Mouse (Mus musculus): Measurements from ENCODE around the gene Vps13d. TPM values are rescaled to one million over a fixed set of nuclear protein-coding genes. Genes with fewer than 3 reads are reported as not detected.

Vps13d gene
- total RNA-seq, 2 experiments from 2014 or later = 35.6 to 37.0 TPM

DNA sequence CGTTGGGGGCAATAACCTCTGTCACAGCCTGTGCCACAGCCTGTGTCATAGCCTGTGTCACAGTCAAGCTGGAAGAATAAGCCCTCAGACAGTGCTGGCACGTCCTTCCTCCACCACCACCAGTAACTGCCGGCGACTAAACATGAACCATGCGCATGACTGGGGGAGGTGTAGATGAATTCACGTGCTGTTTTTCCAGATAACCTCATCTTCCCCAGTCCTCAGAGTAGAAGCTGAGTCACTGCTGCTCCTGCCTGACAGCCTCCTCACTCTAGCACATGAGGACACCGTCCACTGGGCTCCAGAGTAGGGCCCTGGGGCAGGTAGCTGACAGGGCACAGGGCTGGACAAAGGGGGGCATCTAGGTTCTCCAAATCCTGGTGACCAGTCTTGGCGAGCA lies 27.3 kb upstream of the Vps13d start:
- DNase-seq = no peak
- intact Hi-C loops (cut with DNase I) = no loop called here
- TF ChIP-seq CTCF (IDR thresholded peaks at IDR 0.05) = no peak
- Histone ChIP-seq H3K27ac (peak overlapping the region; percentile 43), H3K4me3 (no peak overlapping the region)

DNA sequence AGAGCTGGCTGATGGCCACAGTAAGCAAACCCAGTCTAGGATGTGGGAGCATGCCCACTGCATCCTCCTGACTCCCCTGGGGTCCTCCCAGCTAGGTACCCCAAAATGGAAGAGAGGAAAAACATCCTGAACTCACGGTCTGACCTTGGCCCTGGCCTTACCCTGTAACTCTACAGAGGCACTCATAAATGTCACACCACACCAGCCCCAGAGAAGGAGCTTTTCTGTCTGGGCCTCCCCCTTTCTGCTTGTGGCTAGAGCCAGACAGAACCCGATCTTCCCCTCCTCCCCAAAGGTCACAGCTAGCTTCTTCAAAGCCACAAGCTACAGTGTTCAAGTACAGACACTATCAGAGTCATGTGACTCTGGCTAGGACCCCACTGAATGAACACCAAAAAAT lies 26.6 kb upstream of the Vps13d start:
- no peak for TF ChIP-seq CTCF (IDR thresholded peaks at IDR 0.05)
- Histone ChIP-seq H3K4me3 (no peak overlapping the region), H3K27ac (peak overlapping the region; percentile 43)
- no peak for DNase-seq
- intact Hi-C loops (cut with DNase I) = no loop called here

DNA sequence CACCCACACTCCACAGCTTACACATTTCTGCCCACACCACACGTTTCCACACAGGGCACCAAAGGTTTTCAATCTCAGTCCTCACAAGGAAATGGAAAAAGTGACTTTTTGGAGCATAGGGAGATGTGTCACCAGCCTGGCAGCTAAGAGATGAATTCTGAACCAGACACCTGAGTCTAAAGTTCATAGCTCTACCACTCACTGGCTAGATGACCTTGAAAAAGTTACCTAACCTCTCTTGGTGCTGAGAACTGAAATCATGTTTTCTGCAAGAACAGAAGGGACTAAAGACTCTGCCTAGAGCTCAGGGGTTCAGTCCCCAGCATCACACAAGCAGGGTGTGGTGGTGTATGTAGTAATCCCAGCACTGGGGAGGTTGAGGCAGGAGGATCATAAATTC lies 25.2 kb upstream of the Vps13d start:
- no peak for TF ChIP-seq CTCF (IDR thresholded peaks at IDR 0.05)
- H3K27ac ChIP-seq = peak overlapping the region; percentile 17; the same call in 1 of the 2 replicates
- no peak for DNase-seq
- intact Hi-C loops (cut with DNase I) = no loop called here
- H3K4me3 ChIP-seq = no peak overlapping the region

DNA sequence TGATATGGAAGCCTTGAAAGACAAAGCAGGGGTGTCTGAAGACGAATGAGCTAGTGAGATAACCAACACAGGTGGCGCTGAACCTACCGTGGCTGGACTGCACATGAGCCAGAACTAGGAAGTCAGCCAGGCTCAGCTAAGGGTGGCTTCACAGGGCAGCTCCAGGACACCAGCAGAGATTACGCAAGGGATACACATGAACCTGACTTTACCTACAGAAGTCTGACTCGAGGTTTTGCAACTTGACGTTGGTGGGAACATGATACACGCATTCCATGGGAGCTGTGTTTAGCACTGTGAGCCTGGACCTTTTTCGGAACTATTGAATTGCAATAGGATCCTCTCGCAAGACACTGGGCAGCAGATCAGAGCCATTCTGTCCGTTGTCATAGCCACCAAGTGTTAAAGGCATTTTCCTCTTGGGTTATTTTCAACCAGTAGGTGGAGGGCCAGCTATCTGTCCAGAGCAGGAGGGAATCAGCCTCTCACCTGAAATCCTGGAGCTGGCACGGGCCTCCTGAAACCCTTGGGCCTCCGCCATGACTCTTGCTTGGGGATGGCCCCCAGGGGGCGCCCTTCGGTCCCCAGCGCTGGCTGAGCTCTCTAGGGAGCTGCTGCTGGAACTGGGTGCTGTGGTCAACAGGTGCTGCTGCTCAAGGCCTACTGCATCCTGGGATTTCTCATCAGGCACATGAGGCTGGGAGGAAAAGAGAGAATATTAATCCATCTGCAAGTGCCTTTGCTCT lies 24.6 kb upstream of the Vps13d start:
- Histone ChIP-seq H3K4me3 (no peak overlapping the region), H3K27ac (peak overlapping the region; percentile 17; the same call in 1 of the 2 replicates)
- intact Hi-C loops (cut with DNase I) = loop anchor here (2.0 kb wide), 1 partner anchor 19 kb away; no protein-coding TSS in a partner anchor
- peak; percentile 79 for DNase-seq
- peak; percentile 75 for TF ChIP-seq CTCF (IDR thresholded peaks at IDR 0.05)

DNA sequence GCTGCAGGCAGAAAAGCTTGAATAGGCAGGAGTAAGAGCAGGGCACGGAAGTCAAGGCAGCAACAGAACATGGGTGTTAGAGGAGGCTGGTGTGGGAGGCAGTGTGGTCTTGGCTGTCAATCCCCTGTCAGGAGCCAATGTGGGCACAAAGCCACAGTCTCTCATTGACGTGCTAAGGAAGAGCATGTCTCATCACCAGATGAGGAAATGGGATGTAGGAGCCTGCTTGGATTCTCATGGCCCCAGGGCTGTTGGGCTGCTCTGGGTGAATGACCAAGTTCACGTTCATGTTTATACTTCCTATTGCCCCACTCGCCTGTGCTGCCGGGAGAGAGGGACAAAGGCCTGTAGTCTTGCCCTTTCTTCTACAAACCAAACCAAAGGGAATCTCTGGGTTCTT lies 23.0 kb upstream of the Vps13d start:
- intact Hi-C loops (cut with DNase I) = loop anchor here (2.0 kb wide), 1 partner anchor 21 kb away; no protein-coding TSS in a partner anchor
- Histone ChIP-seq H3K4me3 (no peak overlapping the region), H3K27ac (no peak overlapping the region)
- DNase-seq = peak; percentile 66
- no peak for TF ChIP-seq CTCF (IDR thresholded peaks at IDR 0.05)

DNA sequence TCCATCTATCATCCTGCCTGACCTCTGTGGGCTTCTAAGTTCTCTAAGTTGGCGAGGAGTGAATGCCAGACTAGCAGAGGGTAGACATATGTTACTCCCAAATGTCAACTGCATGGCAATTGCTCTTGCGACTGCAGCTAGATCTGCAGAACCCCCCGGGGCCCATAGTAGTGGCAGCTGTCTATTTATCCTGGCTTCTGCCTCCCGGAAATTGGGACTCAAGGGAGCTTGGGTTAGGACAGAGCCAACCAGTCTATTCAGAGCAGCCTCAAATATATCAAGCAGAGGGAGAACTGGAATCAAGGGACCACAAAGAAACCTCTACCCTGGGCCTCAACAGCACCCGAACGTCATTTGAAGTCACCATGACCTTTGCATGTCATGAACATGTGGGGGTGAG lies 22.2 kb upstream of the Vps13d start:
- H3K4me3 ChIP-seq = no peak overlapping the region
- intact Hi-C loops (cut with DNase I) = no loop called here
- no peak for TF ChIP-seq CTCF (IDR thresholded peaks at IDR 0.05)
- no peak overlapping the region for H3K27ac ChIP-seq
- DNase-seq = no peak

DNA sequence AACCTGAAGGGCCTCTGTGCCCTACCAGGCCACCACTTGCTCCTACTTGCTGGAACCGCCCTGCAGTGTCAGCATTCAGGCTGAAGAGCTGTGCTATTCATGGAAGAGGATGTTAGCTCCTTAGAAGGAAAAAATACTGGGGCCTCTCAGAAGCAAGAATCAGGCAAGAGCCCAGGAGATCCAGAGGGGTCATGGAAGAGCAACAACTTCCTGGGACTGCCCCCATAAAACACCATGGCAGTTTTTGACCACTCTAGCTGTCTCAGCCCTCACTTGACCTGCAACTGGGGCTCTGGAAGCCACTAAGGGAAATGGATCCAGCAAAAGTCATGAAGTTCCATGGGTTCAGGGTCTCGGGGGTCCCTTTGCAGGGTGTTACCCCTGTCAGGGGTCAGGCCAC lies 20.6 kb upstream of the Vps13d start:
- TF ChIP-seq CTCF (IDR thresholded peaks at IDR 0.05) = no peak
- Histone ChIP-seq H3K27ac (peak overlapping the region; percentile 12; the same call in 1 of the 2 replicates), H3K4me3 (no peak overlapping the region; the same call in 1 of the 2 replicates)
- intact Hi-C loops (cut with DNase I) = loop anchor here (2.0 kb wide), 1 partner anchor 59 kb away; no protein-coding TSS in a partner anchor
- no peak for DNase-seq

DNA sequence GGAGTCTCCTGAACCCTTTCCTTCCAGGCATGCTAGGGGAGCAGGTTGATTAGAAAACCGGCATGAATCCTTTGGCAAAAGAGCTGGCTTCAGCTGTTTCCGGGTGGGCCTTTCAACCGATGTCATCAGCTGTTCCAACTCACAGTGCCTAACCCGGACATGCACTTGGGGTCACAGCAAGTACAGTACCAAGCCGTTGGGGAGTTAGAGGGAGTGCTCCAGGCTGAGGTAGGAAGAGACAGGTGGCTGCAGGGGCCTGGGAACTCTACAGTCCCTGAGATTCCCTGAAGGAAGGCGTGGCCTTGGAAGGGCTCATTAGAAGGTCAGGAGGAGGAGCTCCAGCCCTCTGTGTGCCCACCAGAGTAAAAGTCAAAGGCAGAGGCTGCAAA lies 20.0 kb upstream of the Vps13d start:
- intact Hi-C loops (cut with DNase I) = loop anchor here (1.0 to 2.0 kb wide), 2 partner anchors 58 to 72 kb away; no protein-coding TSS in a partner anchor
- Histone ChIP-seq H3K27ac (peak overlapping the region; percentile 66), H3K4me3 (peak overlapping the region; percentile 7; the same call in 1 of the 2 replicates)
- TF ChIP-seq CTCF (IDR thresholded peaks at IDR 0.05) = no peak
- peak; percentile 47 for DNase-seq

DNA sequence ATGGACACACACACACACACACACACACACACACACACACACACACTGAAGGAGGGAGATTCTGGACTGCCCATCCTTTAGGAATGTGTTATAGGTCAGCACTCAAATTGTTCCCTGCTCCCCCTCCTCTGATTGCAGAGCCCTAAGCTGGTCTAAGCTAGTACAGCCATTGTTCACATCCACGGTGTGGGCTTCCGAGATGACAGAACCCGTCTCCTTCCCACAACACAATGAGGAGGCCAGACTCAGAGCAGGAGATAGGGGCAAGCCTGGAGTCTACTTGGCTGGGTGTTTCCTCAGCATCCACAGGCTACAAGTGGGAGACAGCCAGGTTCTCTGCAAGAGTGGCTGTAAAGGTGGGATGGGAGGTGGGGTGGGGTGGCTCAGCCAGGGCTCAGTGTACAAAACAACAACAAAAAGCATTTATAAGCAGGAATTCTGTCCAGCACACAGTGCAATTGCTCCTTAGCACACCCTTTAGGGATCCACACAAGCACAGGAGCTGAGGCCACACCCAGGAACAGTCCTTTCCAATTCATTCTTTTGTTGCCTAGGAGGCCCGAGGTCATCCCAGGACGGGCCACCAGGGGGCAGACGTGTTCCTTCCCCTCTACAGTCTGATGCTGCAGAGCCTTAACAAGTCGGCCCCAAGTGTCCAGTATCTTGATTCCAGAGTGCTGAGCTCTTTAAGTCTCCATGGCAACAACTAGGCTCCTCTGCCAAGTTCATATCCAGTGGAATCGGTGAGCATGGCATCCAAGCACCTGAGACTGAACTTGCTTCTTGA lies 19.4 kb upstream of the Vps13d start:
- intact Hi-C loops (cut with DNase I) = loop anchor here (1.0 to 2.0 kb wide), 2 partner anchors 57 to 72 kb away; no protein-coding TSS in a partner anchor
- Histone ChIP-seq H3K4me3 (no peak overlapping the region), H3K27ac (peak overlapping the region; percentile 66)
- peak; percentile 100; the same call in 1 of the 2 replicates for TF ChIP-seq CTCF (IDR thresholded peaks at IDR 0.05)
- peak; percentile 94 for DNase-seq

DNA sequence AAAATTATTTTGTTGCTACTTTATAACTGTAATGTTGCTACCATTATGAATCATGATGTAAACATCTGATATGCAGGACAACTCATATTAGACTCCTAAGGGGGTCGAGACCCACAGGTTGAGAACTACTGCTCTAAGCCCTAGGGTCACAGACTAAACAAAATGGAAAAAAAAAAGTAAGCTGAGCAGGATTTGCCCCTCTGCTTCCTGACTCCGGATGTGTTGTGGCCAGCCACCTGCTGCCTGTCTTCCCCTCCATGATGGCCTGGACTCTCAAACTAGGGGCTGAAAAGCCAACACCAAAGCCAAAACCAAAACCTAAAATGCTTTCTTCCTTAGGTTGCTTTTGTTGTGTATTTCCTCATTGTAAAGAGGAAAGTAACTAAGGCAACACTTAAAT lies 16.3 kb upstream of the Vps13d start:
- DNase-seq = no peak
- H3K4me3 ChIP-seq = no peak overlapping the region

DNA sequence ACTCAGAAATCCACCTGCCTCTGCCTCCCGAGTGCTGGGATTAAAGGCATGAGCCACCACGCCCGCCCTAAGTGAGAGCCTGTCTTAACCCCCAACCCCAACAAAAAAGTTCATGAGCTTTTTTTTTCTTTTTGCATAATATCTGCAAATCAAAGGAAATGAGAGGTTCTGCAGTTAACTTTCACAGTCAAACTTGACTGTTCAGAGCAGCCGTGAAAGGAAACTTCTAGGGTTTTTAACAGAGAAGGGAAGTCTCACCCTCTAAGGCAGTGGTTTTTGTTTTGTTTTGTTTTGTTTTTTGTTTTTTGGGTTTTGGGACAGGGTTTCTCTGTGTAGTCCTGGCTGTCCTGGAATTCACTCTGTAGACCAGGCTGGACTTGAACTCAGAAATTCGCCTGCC lies 15.8 kb upstream of the Vps13d start:
- Histone ChIP-seq H3K27ac (no peak overlapping the region), H3K4me3 (no peak overlapping the region)
- intact Hi-C loops (cut with DNase I) = no loop called here
- no peak for DNase-seq
- TF ChIP-seq CTCF (IDR thresholded peaks at IDR 0.05) = no peak

More for the DNA sequence above, 16.3 kb upstream of the Vps13d start:
- H3K27ac ChIP-seq = no peak overlapping the region
- intact Hi-C loops (cut with DNase I) = no loop called here
- no peak for TF ChIP-seq CTCF (IDR thresholded peaks at IDR 0.05)

DNA sequence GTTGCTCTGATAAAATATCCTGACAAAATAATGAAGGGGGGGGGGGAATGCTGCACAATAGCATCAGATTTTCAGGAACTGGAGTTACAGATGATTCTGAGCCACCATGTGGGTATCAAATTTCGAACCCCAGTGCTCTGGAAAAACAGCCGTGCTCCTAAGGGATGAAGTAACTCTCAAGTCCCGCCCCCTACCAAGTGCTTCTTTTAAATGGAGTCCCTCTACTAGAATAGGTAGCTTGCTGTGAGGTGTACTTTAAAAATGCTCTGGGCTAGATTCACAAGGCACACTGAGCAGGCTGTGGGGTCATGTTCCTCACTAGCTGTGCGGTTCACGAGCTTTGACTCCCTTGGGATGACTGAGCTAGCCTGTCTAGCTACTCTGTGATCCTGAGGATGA lies 14.9 kb upstream of the Vps13d start:
- no peak for TF ChIP-seq CTCF (IDR thresholded peaks at IDR 0.05)
- intact Hi-C loops (cut with DNase I) = no loop called here
- no peak for DNase-seq
- Histone ChIP-seq H3K4me3 (no peak overlapping the region), H3K27ac (peak overlapping the region; percentile 66)

Measured in gastrocnemius, adult 2 months (tissue).